Mouse (Mus musculus) c-Kit-negative CD71-positive TER-119-positive erythroid progenitor cells, embryonic 14.5 days (primary cell): Measurements from ENCODE around the gene Csrp1.

Experiments
- DNase-seq: peaks from one replicate; pipeline ENCODE4 v3.0.0-alpha.2; 2013; ENCODE audit warnings: low read depth, low spot score

The Csrp1 gene

GRCm38 (mm10) chr1:135731897-135732684 lies 12.2 kb downstream of the Csrp1 start:
- no peak for DNase-seq

- DNase-seq, result no peak
Observed at GRCm38 (mm10) chr1:135734225-135734937, 14.5 kb downstream of the Csrp1 start.

- no peak for DNase-seq
Observed at GRCm38 (mm10) chr1:135735460-135735859, 15.6 kb downstream of the Csrp1 start.

GRCm38 (mm10) chr1:135744987-135745386 lies 25.1 kb downstream of the Csrp1 start:
- no peak for DNase-seq

- DNase-seq, result no peak
Observed at GRCm38 (mm10) chr1:135746248-135746647, 26.4 kb downstream of the Csrp1 start.

GRCm38 (mm10) chr1:135752737-135753348 lies 33.0 kb downstream of the Csrp1 start:
- DNase-seq, result peak; percentile 85

- no peak for DNase-seq
Observed at GRCm38 (mm10) chr1:135755287-135755686, 35.4 kb downstream of the Csrp1 start.

GRCm38 (mm10) chr1:135755913-135756312 lies 36.1 kb downstream of the Csrp1 start:
- no peak for DNase-seq

GRCm38 (mm10) chr1:135757287-135757686 lies 37.4 kb downstream of the Csrp1 start:
- no peak for DNase-seq

GRCm38 (mm10) chr1:135759685-135760084 lies 39.8 kb downstream of the Csrp1 start:
- no peak for DNase-seq

GRCm38 (mm10) chr1:135760216-135760615 lies 40.4 kb downstream of the Csrp1 start:
- DNase-seq, result no peak

- peak; percentile 76 for DNase-seq
Observed at GRCm38 (mm10) chr1:135761728-135762127, 41.9 kb downstream of the Csrp1 start.

GRCm38 (mm10) chr1:135763503-135764205 lies 43.8 kb downstream of the Csrp1 start:
- no peak for DNase-seq

- DNase-seq, result no peak
Observed at GRCm38 (mm10) chr1:135764206-135764528, 44.3 kb downstream of the Csrp1 start.

- DNase-seq, result peak; percentile 61
Observed at GRCm38 (mm10) chr1:135765645-135766591, 46.1 kb downstream of the Csrp1 start, which contains the start of gene Phlda3. TSS of gene Phlda3 (plus strand) at chr1:135766119.

GRCm38 (mm10) chr1:135766592-135767306 lies 46.9 kb downstream of the Csrp1 start:
- no peak for DNase-seq

- no peak for DNase-seq
Observed at GRCm38 (mm10) chr1:135767324-135767890, 47.5 kb downstream of the Csrp1 start.

- no peak for DNase-seq
Observed at GRCm38 (mm10) chr1:135768400-135768799, 48.5 kb downstream of the Csrp1 start.

GRCm38 (mm10) chr1:135770237-135770636 lies 50.4 kb downstream of the Csrp1 start:
- DNase-seq, result no peak
